Mouse (Mus musculus): ENCODE data around the gene Ap1b1. TPM values are rescaled to one million over a fixed set of nuclear protein-coding genes. Genes with fewer than 3 reads are reported as not detected.

Ap1b1 gene
- polyA plus RNA-seq, 1 experiment from 2014 or later: 48.9 TPM

DNA sequence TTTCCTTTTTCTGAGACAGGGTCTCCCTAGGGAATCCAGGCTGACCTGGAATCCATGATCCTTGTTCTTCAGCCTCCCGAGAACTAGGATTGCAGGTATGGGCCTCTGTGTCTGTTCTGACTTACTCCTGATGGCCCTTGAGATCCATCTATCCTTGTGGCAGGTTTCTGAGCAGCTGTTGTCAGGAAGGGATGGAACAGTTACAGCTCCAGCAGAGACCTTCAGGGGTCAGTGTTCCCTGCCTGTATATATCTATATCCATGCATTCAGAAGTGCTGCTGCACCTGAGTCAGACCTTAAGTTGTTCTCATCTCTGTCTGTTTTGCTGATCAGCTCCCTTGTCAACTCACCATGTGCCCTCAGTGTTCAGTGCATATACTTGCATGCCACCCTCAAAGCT, 12.1 kb downstream of the Ap1b1 start:
- no peaks in the 10 kb centered on the region for H3K4me1 ChIP-seq (ENCODE audit: insufficient read depth)
- H3K4me2 ChIP-seq: no peak overlapping the region
- H3K36me3 ChIP-seq (ENCODE audit: insufficient read depth): peaks cover 18% of the 10 kb centered on the region; the same call in 1 of the 2 replicates
- peak overlapping the region; percentile 42; the same call in 1 of the 2 replicates for H3K27ac ChIP-seq (ENCODE audit: low read depth)
- TF ChIP-seq CTCF (IDR thresholded peaks at IDR 0.05; ENCODE audit: low read depth): no peak
- WGBS: 80% methylated on average over 1 of the region's 1 CpGs
- no peaks in the 10 kb centered on the region for H3K27me3 ChIP-seq (ENCODE audit: insufficient read depth, low read length)
- no peak overlapping the region for H3K9ac ChIP-seq
- no peak overlapping the region for H3K4me3 ChIP-seq (ENCODE audit: low read depth, low read length)
- ATAC-seq (ENCODE audit: insufficient read depth): no peak
- no peaks in the 10 kb centered on the region for H3K9me3 ChIP-seq (ENCODE audit: low read depth, low read length)
- no peak for DNase-seq

GRCm38 (mm10) chr11:5000241-5000640, 13.6 kb downstream of the Ap1b1 start:
- Histone ChIP-seq H3K27ac (ENCODE audit: low read depth) (no peak overlapping the region), H3K9me3 (ENCODE audit: low read depth, low read length) (no peaks in the 10 kb centered on the region), H3K4me1 (ENCODE audit: insufficient read depth) (no peaks in the 10 kb centered on the region), H3K4me2 (no peak overlapping the region), H3K4me3 (ENCODE audit: low read depth, low read length) (no peak overlapping the region), H3K36me3 (ENCODE audit: insufficient read depth) (peaks cover 18% of the 10 kb centered on the region; the same call in 1 of the 2 replicates), H3K9ac (no peak overlapping the region), H3K27me3 (ENCODE audit: insufficient read depth, low read length) (no peaks in the 10 kb centered on the region)
- 94% methylated on average over 1 of the region's 1 CpGs for WGBS
- no peak for TF ChIP-seq CTCF (IDR thresholded peaks at IDR 0.05; ENCODE audit: low read depth)
- ATAC-seq (ENCODE audit: insufficient read depth): no peak
- DNase-seq: no peak

- Histone ChIP-seq H3K4me3 (ENCODE audit: low read depth, low read length) (no peak overlapping the region), H3K27ac (ENCODE audit: low read depth) (no peak overlapping the region), H3K4me1 (ENCODE audit: insufficient read depth) (no peaks in the 10 kb centered on the region), H3K27me3 (ENCODE audit: insufficient read depth, low read length) (no peaks in the 10 kb centered on the region), H3K36me3 (ENCODE audit: insufficient read depth) (peaks cover 14% of the 10 kb centered on the region; the same call in 1 of the 2 replicates), H3K9ac (no peak overlapping the region), H3K4me2 (no peak overlapping the region), H3K9me3 (ENCODE audit: low read depth, low read length) (no peaks in the 10 kb centered on the region)
- DNase-seq: no peak
- 77% methylated on average over 4 of the region's 4 CpGs for WGBS
- no peak for TF ChIP-seq CTCF (IDR thresholded peaks at IDR 0.05; ENCODE audit: low read depth)
- no peak for ATAC-seq (ENCODE audit: insufficient read depth)
These were observed 16.2 kb downstream of the Ap1b1 start for GRCm38 (mm10) chr11:5002826-5003225.

DNA sequence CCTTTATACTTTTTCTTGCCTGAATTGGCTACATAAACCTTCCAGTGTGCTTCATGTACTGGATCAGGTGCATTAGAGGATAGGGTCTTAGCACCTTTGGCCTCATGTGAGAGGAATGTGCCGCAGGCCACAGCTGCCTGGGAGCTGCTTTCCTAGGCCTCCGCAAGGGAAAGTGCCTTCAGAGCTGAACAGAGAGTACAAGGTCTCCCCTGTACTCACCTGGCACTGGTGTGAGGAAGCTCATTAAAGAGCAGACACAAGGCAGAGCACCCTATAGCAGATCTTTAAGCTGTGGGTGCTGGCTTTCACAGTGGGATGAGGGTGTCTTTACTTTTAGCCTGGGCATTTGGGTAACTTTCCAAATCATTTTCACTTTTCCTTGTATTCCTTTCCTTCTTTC, 18.9 kb downstream of the Ap1b1 start:
- H3K27me3 ChIP-seq (ENCODE audit: insufficient read depth, low read length): no peaks in the 10 kb centered on the region
- TF ChIP-seq CTCF (IDR thresholded peaks at IDR 0.05; ENCODE audit: low read depth): no peak
- H3K4me2 ChIP-seq: no peak overlapping the region
- no peak overlapping the region for H3K9ac ChIP-seq
- no peaks in the 10 kb centered on the region for H3K9me3 ChIP-seq (ENCODE audit: low read depth, low read length)
- H3K4me1 ChIP-seq (ENCODE audit: insufficient read depth): no peaks in the 10 kb centered on the region
- 87% methylated on average over 2 of the region's 2 CpGs for WGBS
- H3K27ac ChIP-seq (ENCODE audit: low read depth): no peak overlapping the region
- DNase-seq: no peak
- H3K4me3 ChIP-seq (ENCODE audit: low read depth, low read length): no peak overlapping the region
- ATAC-seq (ENCODE audit: insufficient read depth): no peak
- H3K36me3 ChIP-seq (ENCODE audit: insufficient read depth): peaks cover 12% of the 10 kb centered on the region; the same call in 1 of the 2 replicates

DNA sequence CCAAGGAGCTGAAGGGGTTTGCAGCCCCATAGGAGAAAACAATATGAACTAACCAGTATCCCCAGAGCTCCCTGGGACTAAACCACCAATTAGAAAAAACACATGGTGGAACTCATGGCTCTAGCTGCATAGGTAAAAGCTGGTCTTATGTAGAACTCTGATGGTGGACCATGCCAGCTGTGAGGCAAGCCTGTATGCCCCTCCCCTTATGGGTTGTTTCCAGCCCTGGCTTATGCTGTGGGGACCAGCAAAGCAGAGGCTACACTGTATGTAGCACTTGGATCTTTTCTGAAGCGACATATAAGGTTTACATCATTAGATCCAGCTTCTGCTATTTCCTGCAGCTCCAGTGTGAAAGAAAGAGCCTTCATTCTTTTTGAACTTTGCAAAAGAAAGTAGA, 20.6 kb downstream of the Ap1b1 start:
- no peak overlapping the region for H3K4me3 ChIP-seq (ENCODE audit: low read depth, low read length)
- H3K9ac ChIP-seq: no peak overlapping the region
- H3K9me3 ChIP-seq (ENCODE audit: low read depth, low read length): no peaks in the 10 kb centered on the region
- peaks cover 16% of the 10 kb centered on the region for H3K36me3 ChIP-seq (ENCODE audit: insufficient read depth)
- ATAC-seq (ENCODE audit: insufficient read depth) (no peak), DNase-seq (no peak)
- no peaks in the 10 kb centered on the region for H3K27me3 ChIP-seq (ENCODE audit: insufficient read depth, low read length)
- H3K27ac ChIP-seq (ENCODE audit: low read depth): peak overlapping the region; percentile 12; the same call in 1 of the 2 replicates
- TF ChIP-seq CTCF (IDR thresholded peaks at IDR 0.05; ENCODE audit: low read depth): no peak
- WGBS: 70% methylated on average over 1 of the region's 1 CpGs
- no peak overlapping the region for H3K4me2 ChIP-seq
- no peaks in the 10 kb centered on the region for H3K4me1 ChIP-seq (ENCODE audit: insufficient read depth)

DNA sequence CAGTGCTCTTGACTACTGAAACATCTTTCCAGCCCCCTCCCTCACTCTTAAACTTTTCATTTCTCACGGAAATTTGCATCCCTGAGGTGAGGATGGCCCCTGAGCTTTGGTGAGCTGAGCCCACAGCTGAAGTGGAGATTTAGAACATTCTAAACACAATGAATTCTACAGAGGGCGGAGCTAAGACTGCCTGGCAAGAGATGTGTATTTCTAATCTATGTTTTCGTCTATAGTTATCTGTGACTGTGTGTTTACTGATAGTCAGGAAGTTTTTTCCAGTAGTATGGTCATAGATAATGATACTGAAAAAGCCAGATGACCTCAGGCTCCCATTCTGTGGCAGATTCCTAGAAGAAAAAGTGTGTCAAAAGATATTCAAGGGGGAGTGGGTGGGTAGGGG, 22.2 kb downstream of the Ap1b1 start:
- ATAC-seq (ENCODE audit: insufficient read depth): no peak; the same call in 1 of the 2 replicates
- H3K9ac ChIP-seq: no peak overlapping the region
- H3K4me1 ChIP-seq (ENCODE audit: insufficient read depth): no peaks in the 10 kb centered on the region
- no peaks in the 10 kb centered on the region for H3K9me3 ChIP-seq (ENCODE audit: low read depth, low read length)
- H3K27ac ChIP-seq (ENCODE audit: low read depth): no peak overlapping the region
- no peak for TF ChIP-seq CTCF (IDR thresholded peaks at IDR 0.05; ENCODE audit: low read depth)
- no peak overlapping the region for H3K4me2 ChIP-seq
- 57% methylated on average over 3 of the region's 3 CpGs for WGBS
- no peaks in the 10 kb centered on the region for H3K27me3 ChIP-seq (ENCODE audit: insufficient read depth, low read length)
- H3K36me3 ChIP-seq (ENCODE audit: insufficient read depth): peaks cover 20% of the 10 kb centered on the region
- no peak for DNase-seq
- H3K4me3 ChIP-seq (ENCODE audit: low read depth, low read length): no peak overlapping the region

DNA sequence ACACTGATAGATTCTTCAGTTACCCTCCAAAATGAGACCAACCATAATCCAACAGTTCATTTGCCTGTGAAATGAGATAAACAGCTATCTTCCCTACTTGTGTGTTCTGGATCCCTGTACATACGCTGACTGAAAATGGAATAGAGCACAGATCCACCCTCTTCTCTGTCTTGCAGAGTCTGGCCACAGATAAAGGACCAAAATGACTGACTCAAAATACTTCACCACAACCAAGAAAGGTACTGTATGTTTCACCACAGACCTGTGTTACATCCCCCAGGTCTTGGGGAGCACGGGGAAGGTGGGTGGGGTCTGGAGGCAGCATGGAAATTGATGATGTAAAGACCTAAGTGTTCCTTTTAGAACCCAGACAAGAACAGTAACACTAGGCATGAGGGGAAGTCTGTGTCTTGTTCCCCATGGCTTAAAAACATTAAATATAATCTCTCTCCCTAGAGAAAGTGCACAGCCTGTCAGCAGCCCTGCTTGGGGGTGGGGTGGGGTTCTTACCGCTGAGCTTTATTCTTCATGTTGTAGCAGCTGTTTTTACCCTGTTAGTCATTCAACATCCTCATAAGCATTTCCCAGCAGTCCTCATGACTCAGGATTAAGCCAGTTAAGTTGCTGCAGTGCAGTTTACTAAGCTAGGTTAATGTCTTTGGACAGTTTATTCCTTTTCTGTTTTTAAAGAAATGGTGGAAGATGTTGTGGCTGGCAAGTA, 22.9 kb downstream of the Ap1b1 start:
- no peaks in the 10 kb centered on the region for H3K4me1 ChIP-seq (ENCODE audit: insufficient read depth)

More for the DNA sequence above, 22.9 kb downstream of the Ap1b1 start:
- no peaks in the 10 kb centered on the region for H3K27me3 ChIP-seq (ENCODE audit: insufficient read depth, low read length)
- no peak for TF ChIP-seq CTCF (IDR thresholded peaks at IDR 0.05; ENCODE audit: low read depth)
- no peak overlapping the region for H3K9ac ChIP-seq
- H3K9me3 ChIP-seq (ENCODE audit: low read depth, low read length): no peaks in the 10 kb centered on the region
- 72% methylated on average over 3 of the region's 3 CpGs for WGBS
- ATAC-seq (ENCODE audit: insufficient read depth) (no peak), DNase-seq (no peak)
- H3K4me2 ChIP-seq: no peak overlapping the region
- no peak overlapping the region for H3K4me3 ChIP-seq (ENCODE audit: low read depth, low read length)
- peaks cover 24% of the 10 kb centered on the region for H3K36me3 ChIP-seq (ENCODE audit: insufficient read depth)
- peak overlapping the region; percentile 42; the same call in 1 of the 2 replicates for H3K27ac ChIP-seq (ENCODE audit: low read depth)

All from lung, embryonic 14.5 days (tissue).